1 mouse cellular context compared by ENCODE assay signal in the genomic region with DNA sequence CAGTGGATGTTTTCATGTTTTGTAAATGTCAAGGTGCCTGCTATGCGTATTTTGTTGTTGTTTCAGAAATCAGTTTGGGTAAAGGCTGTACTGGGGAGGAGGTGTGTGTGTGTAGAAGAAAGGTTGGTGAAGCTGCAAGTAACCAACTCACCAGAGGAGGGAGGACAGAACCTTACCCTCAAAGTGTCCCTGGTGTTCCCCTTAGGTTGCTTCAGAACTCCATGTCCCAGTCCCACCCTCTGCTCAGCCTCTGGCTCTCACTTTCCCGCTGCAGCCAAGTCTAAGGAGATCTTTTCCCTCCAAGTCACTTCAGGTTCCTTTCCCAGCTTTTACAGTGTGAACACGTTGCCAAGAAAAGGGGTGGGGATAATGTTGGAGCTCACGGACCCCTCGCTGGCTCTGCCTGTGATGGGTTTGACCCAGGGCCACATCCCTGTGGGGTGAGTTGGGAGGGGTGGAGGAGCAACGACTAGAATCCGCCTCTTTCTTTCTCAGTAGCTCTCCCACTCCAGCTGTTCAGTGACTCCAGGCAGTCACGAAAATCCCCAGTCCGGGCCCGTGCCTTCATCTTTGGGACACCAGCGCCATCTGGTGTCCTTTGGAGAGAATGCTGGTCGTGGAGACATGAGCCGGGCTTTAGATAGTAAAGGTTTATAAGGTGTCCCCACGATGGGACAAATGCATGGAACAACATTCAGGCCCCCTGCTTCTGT.
TF ChIP-seq lines count a peak whose summit lies in the region.

No protein-coding gene starts in this region.

TF ChIP-seq in myocyte, 11 proteins besides CTCF, POLR2A, EP300 and RAD21:
- no peak for TF ChIP-seq SRF (IDR thresholded peaks at IDR 0.05; ENCODE audit: control insufficient read depth, insufficient read length, low read depth)
- peak; percentile 5 to 39 (median 14) for TF ChIP-seq MYOD1 (IDR thresholded peaks at IDR 0.05; ENCODE audit: control insufficient read depth in 1 of 3, insufficient read length in 2 of 3, low read depth in 2 of 3)
- peak in 2 of 3 experiments; percentile 34 to 55 for TF ChIP-seq MYOG (IDR thresholded peaks at IDR 0.05; ENCODE audit: control insufficient read depth in 1 of 3, insufficient read depth in 1 of 3, insufficient read length in 2 of 3, low read depth in 2 of 3)
TF ChIP-seq in myocyte: peak in this region for 2.
